Mouse (Mus musculus): ENCODE results near the gene Piwil4.

DNA sequence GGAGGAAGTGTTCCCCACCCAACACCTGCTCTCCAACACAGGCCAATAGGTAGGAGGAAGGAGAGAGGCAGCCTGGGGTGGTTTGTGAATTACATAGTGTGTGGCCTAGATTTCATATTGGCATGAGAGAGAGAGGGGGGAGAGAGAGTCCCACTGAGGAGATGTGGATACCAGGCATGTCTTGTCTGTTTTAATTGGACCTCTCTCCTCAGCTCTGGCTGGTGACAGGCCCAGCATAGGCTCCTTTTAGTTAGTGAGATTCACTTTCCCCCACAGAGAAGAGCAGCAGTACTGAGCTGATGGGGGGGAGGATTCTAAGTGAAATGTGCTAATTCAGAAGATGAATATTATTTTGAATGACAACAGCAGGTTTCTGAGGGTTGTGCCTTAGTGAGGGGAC is 57.8 kb downstream of the Piwil4 start:
- TF ChIP-seq POLR2AphosphoS2 (IDR thresholded peaks at IDR 0.05; ENCODE audit: insufficient read length, low read depth) (no peak), POLR2A (IDR thresholded peaks at IDR 0.05; ENCODE audit: insufficient read length, low read depth) (no peak), USF1 (IDR thresholded peaks at IDR 0.05; ENCODE audit: low read depth) (no peak), TCF12 (IDR thresholded peaks at IDR 0.05; ENCODE audit: insufficient read depth, poor library complexity, severe bottlenecking) (no peak), MAX (IDR thresholded peaks at IDR 0.05; ENCODE audit: low read depth) (no peak), MYOG (IDR thresholded peaks at IDR 0.05; ENCODE audit: control insufficient read depth in 1 of 3, insufficient read depth in 1 of 3, insufficient read length in 2 of 3, low read depth in 2 of 3) (no peak), CEBPB (IDR thresholded peaks at IDR 0.05; ENCODE audit: insufficient read depth, poor library complexity, severe bottlenecking) (no peak)
